Comparison of ENCODE assay signal across 20 mouse cellular contexts in genomic region chr3:102191575-102191974, GRCm38 (mm10). TPM values are rescaled to one million over a fixed set of nuclear protein-coding genes. Genes with fewer than 3 reads are reported as not detected.
DNase-seq lines count a peak whose midpoint lies in the region; ATAC-seq lines count a peak whose summit lies in the region.
"Had no signal": no experiment of that assay in that cellular context is flagged by ENCODE, and none has a peak within 500 bp of the region (broad histone marks: within the 10 kb centered on the region; RNA-seq: fewer than 3 reads in every experiment).

No protein-coding gene starts in this region.

- no peak overlapping the region for H3K4me3 ChIP-seq in heart, embryonic 15.5 days
- H3K4me3 ChIP-seq in kidney, embryonic 16.5 days (ENCODE audit: low read length), result no peak overlapping the region
- no peak overlapping the region for H3K4me3 ChIP-seq in intestine, embryonic 16.5 days (ENCODE audit: low read length)
- H3K4me3 ChIP-seq: embryonic facial prominence, embryonic 15.5 days; erythroblast, embryonic 14.5 days; forebrain, embryonic 10.5 days; gastrocnemius, adult 2 months; hindbrain, embryonic 10.5 days; intestine, embryonic 15.5 days had no signal

- 48% methylated on average over 3 of the region's 3 CpGs for WGBS in heart, embryonic 15.5 days
- WGBS in kidney, embryonic 16.5 days, result 70% methylated on average over 3 of the region's 3 CpGs
- 84% methylated on average over 3 of the region's 3 CpGs for WGBS in intestine, embryonic 16.5 days

- H3K27me3 ChIP-seq in heart, embryonic 15.5 days, result no peaks in the 10 kb centered on the region
- no peaks in the 10 kb centered on the region for H3K27me3 ChIP-seq in kidney, embryonic 16.5 days (ENCODE audit: insufficient read depth, low read length)
- H3K27me3 ChIP-seq in intestine, embryonic 16.5 days (replicated peaks; ENCODE audit: control insufficient read depth, insufficient read depth, low read length), result no peaks in the 10 kb centered on the region
- H3K27me3 ChIP-seq: embryonic facial prominence, embryonic 15.5 days; intestine, embryonic 15.5 days had no signal

- DNase-seq in adrenal gland, postnatal 10 days, result peak; percentile 43
- DNase-seq in adrenal gland, postnatal 4 days (ENCODE audit: low spot score in 2 of 2), result no peak
- no peak for DNase-seq in heart, postnatal 10 days
- DNase-seq in kidney, postnatal 36 days, result peak; percentile 36 to 46
- DNase-seq: cerebellum, adult 11 months; cerebellum, adult 8-10 months; cerebellum, postnatal 14 days; embryo, embryonic 11 days; gastrocnemius, adult 2 months; gastrocnemius, postnatal 25 days had no signal

- H3K36me3 ChIP-seq in heart, embryonic 15.5 days, result peaks cover 16% of the 10 kb centered on the region; the same call in 1 of the 2 replicates
- peaks cover 9% of the 10 kb centered on the region for H3K36me3 ChIP-seq in kidney, embryonic 16.5 days (ENCODE audit: insufficient read depth, low read length)
- no peaks in the 10 kb centered on the region for H3K36me3 ChIP-seq in intestine, embryonic 16.5 days (ENCODE audit: control insufficient read depth, insufficient read depth, low read length)

- H3K4me2 ChIP-seq in heart, embryonic 15.5 days, result no peak overlapping the region
- H3K4me2 ChIP-seq in kidney, embryonic 16.5 days (replicated peaks; ENCODE audit: low read depth, low read length), result no peak overlapping the region
- no peak overlapping the region for H3K4me2 ChIP-seq in intestine, embryonic 16.5 days (ENCODE audit: low read depth, low read length)
- H3K4me2 ChIP-seq: embryonic facial prominence, embryonic 15.5 days; hindbrain, embryonic 14.5 days; intestine, embryonic 15.5 days had no signal

- peaks cover 70% of the 10 kb centered on the region for H3K4me1 ChIP-seq in heart, embryonic 15.5 days (replicated peaks)
- H3K4me1 ChIP-seq in kidney, embryonic 16.5 days (ENCODE audit: insufficient read depth, low read length), result peaks cover 61% of the 10 kb centered on the region
- peaks cover 49% of the 10 kb centered on the region for H3K4me1 ChIP-seq in intestine, embryonic 16.5 days (ENCODE audit: control insufficient read depth, insufficient read depth, low read length)

- no peak overlapping the region for H3K9ac ChIP-seq in heart, embryonic 15.5 days
- no peak overlapping the region for H3K9ac ChIP-seq in kidney, embryonic 16.5 days (replicated peaks; ENCODE audit: low read length)
- no peak overlapping the region for H3K9ac ChIP-seq in intestine, embryonic 16.5 days (ENCODE audit: low read depth, low read length)
- H3K9ac ChIP-seq: embryonic facial prominence, embryonic 15.5 days; hindbrain, embryonic 14.5 days; intestine, embryonic 15.5 days had no signal

- intact Hi-C loops in heart, postnatal 10 days (cut with DNase I), result loop anchor here (2.0 to 5.0 kb wide), 2 partner anchors 21 to 109 kb away; no protein-coding TSS in a partner anchor

- H3K27ac ChIP-seq in heart, embryonic 15.5 days, result 0 out of 2 replicates have a peak overlapping the region, but pooled peaks have one; percentile 17
- H3K27ac ChIP-seq in kidney, embryonic 16.5 days (ENCODE audit: low read length), result no peak overlapping the region
- H3K27ac ChIP-seq in intestine, embryonic 16.5 days (ENCODE audit: low read length), result no peak overlapping the region
- H3K27ac ChIP-seq: forebrain, embryonic 10.5 days; gastrocnemius, adult 2 months; hindbrain, embryonic 10.5 days; hindbrain, embryonic 14.5 days; intestine, embryonic 15.5 days had no signal

- no peak for ATAC-seq in heart, embryonic 15.5 days (replicated peaks; ENCODE audit: insufficient number of reproducible peaks, insufficient read depth, low FRiP score, low read depth)
- no peak for ATAC-seq in kidney, embryonic 16.5 days (ENCODE audit: low FRiP score, low TSS enrichment)
- ATAC-seq in intestine, embryonic 16.5 days, result no peak
- ATAC-seq: forebrain, embryonic 14.5 days; intestine, embryonic 15.5 days had no signal

- no peaks in the 10 kb centered on the region for H3K9me3 ChIP-seq in heart, embryonic 15.5 days (replicated peaks)
- no peaks in the 10 kb centered on the region for H3K9me3 ChIP-seq in kidney, embryonic 16.5 days (ENCODE audit: low read length)
- no peaks in the 10 kb centered on the region for H3K9me3 ChIP-seq in intestine, embryonic 16.5 days (ENCODE audit: control insufficient read depth, low read length)
- H3K9me3 ChIP-seq: embryonic facial prominence, embryonic 15.5 days; hindbrain, embryonic 10.5 days; intestine, embryonic 15.5 days had no signal

RNA-seq across cellular contexts. Expression of gene Vangl1, which starts 12.9 kb away (rescaled TPM):
- total RNA-seq in adrenal gland, postnatal 10 days (2021), result 10 to 100 TPM; 26.9 to 27.9 TPM
- 10 to 100 TPM; 37.6 to 41.7 TPM for total RNA-seq in adrenal gland, postnatal 4 days (2021)
- polyA plus RNA-seq in heart, embryonic 15.5 days (2015; fragmentation: Nextera tagmentation; extraction: Ambion mirVana), result 20.2 and 21.6 TPM in 2 replicates
- total RNA-seq in heart, postnatal 10 days (2021), result 10 to 100 TPM; 24.2 to 25.3 TPM
- polyA plus RNA-seq in kidney, embryonic 16.5 days (2015; fragmentation: Nextera tagmentation; extraction: Ambion mirVana), result 21.1 and 21.7 TPM in 2 replicates
- polyA plus RNA-seq in intestine, embryonic 16.5 days (2015; fragmentation: Nextera tagmentation; extraction: Ambion mirVana), result 18.7 and 20.6 TPM in 2 replicates

Comparison
In these comparisons a context has a peak if more than half of its experiments do, and no peak if none do; other contexts are left out.
1. DNase-seq: peak in adrenal gland, postnatal 10 days (single experiment) and kidney, postnatal 36 days (2 of 2); none in adrenal gland, postnatal 4 days (0 of 2) and heart, postnatal 10 days (0 of 2).